In genomic region chr13:73822187-73822800, GRCm38 (mm10) we compare ENCODE assay signal across 8 mouse cellular contexts. TPM values are rescaled to one million over a fixed set of nuclear protein-coding genes. Genes with fewer than 3 reads are reported as not detected.
DNase-seq lines count a peak whose midpoint lies in the region; ATAC-seq and TF ChIP-seq lines count a peak whose summit lies in the region.

No protein-coding gene starts in this region.

- no peaks in the 10 kb centered on the region for H3K4me1 ChIP-seq in liver, embryonic 12.5 days
- H3K4me1 ChIP-seq in cortical plate, adult 2 months (ENCODE audit: control insufficient read depth, insufficient read depth, low read length): no peaks in the 10 kb centered on the region
- H3K4me1 ChIP-seq in heart, postnatal 0 days (ENCODE audit: control insufficient read depth, insufficient read depth): no peaks in the 10 kb centered on the region; the same call in 1 of the 2 replicates

- no peak overlapping the region for H3K4me2 ChIP-seq in liver, embryonic 12.5 days
- no peak overlapping the region for H3K4me2 ChIP-seq in heart, postnatal 0 days (ENCODE audit: low read depth, low read length)

- no peak for TF ChIP-seq POLR2A in cortical plate, adult 2 months (IDR thresholded peaks at IDR 0.05; ENCODE audit: extremely low read depth, insufficient read depth, low read length)

- no peaks in the 10 kb centered on the region for H3K36me3 ChIP-seq in liver, embryonic 12.5 days
- H3K36me3 ChIP-seq in heart, postnatal 0 days (replicated peaks; ENCODE audit: control insufficient read depth, insufficient read depth, low read length): no peaks in the 10 kb centered on the region

- no peak overlapping the region for H3K4me3 ChIP-seq in liver, embryonic 12.5 days
- no peak overlapping the region for H3K4me3 ChIP-seq in cortical plate, adult 2 months (ENCODE audit: insufficient read depth, low read length)
- no peak overlapping the region for H3K4me3 ChIP-seq in heart, postnatal 0 days (ENCODE audit: low read depth, low read length)

- WGBS in liver, embryonic 12.5 days (ENCODE audit: insufficient replicate concordance): 32% methylated on average over 4 of the region's 4 CpGs
- WGBS in heart, postnatal 0 days: 52% methylated on average over 4 of the region's 4 CpGs

- peak; percentile 59 for DNase-seq in liver
- DNase-seq in R1 (ENCODE audit: low read depth, low spot score): peak; percentile 62
- DNase-seq in heart, postnatal 0 days (ENCODE audit: low spot score): peak; percentile 62
- peak; percentile 54 to 63 for DNase-seq in layer of hippocampus, postnatal 10 days (ENCODE audit: low spot score in 2 of 2)
- DNase-seq in naive thymus-derived CD4-positive, alpha-beta T cell, adult 2 months (ENCODE audit: low read depth): peak; percentile 84
- peak; percentile 21 to 26 for DNase-seq in thymus, adult 18-20 months

- ATAC-seq in liver, embryonic 12.5 days: no peak
- ATAC-seq in heart, postnatal 0 days (ENCODE audit: insufficient read depth, low read depth): peak; percentile 39; the same call in 1 of the 2 replicates

- H3K9me3 ChIP-seq in liver, embryonic 12.5 days (replicated peaks): no peaks in the 10 kb centered on the region
- no peaks in the 10 kb centered on the region for H3K9me3 ChIP-seq in heart, postnatal 0 days (replicated peaks; ENCODE audit: control insufficient read depth, low read length)

- H3K27me3 ChIP-seq in liver, embryonic 12.5 days (replicated peaks): no peaks in the 10 kb centered on the region
- no peaks in the 10 kb centered on the region for H3K27me3 ChIP-seq in heart, postnatal 0 days (ENCODE audit: control insufficient read depth, insufficient read depth, low read length)

- TF ChIP-seq EP300 in heart, postnatal 0 days (IDR thresholded peaks at IDR 0.05; ENCODE audit: low read depth): no peak

- TF ChIP-seq CTCF in cortical plate, adult 2 months (IDR thresholded peaks at IDR 0.05; ENCODE audit: extremely low read depth, insufficient read depth, low read length): peak; percentile 83
- TF ChIP-seq CTCF in heart, postnatal 0 days (IDR thresholded peaks at IDR 0.05; ENCODE audit: low read depth): peak; percentile 91

- no peak overlapping the region for H3K9ac ChIP-seq in liver, embryonic 12.5 days
- no peak overlapping the region for H3K9ac ChIP-seq in heart, postnatal 0 days (replicated peaks; ENCODE audit: low read depth, low read length)

- H3K27ac ChIP-seq in liver, embryonic 12.5 days: no peak overlapping the region
- H3K27ac ChIP-seq in cortical plate, adult 2 months (ENCODE audit: insufficient read depth, low read length): no peak overlapping the region
- H3K27ac ChIP-seq in heart, postnatal 0 days (ENCODE audit: low read depth): no peak overlapping the region

RNA-seq across cellular contexts. Expression of gene Nkd2, which starts 25.1 kb away (rescaled TPM):
- 0.21 and 0.42 TPM in 2 replicates for polyA plus RNA-seq in liver, embryonic 12.5 days (2016; fragmentation: Nextera tagmentation; extraction: Ambion mirVana)
- polyA plus RNA-seq in cortical plate, adult 2 months (2012; rRNA removed): 3.5 and 4.4 TPM in 2 replicates
- 14.3 and 22.1 TPM in 2 replicates for total RNA-seq in heart, postnatal 0 days (2014; rRNA removed; ENCODE audit: low replicate concordance)
- polyA plus RNA-seq in heart, postnatal 0 days (2015; fragmentation: Nextera tagmentation; extraction: Ambion mirVana): 2.2 and 5.7 TPM in 2 replicates
- 10 to 100 TPM; 12.9 to 15.3 TPM for total RNA-seq in layer of hippocampus, postnatal 10 days (2021)

Comparison
In these comparisons a context has a peak if more than half of its experiments do, and no peak if none do; other contexts are left out.
1. DNase-seq: peak in every context shown above with its lines; median percentile 84 in naive thymus-derived CD4-positive, alpha-beta T cell, adult 2 months; 62 in R1; 62 in heart, postnatal 0 days; 59 in liver; 58 in layer of hippocampus, postnatal 10 days; 24 in thymus, adult 18-20 months.